Mouse (Mus musculus): ENCODE data around the gene Tmsb10.

- TF ChIP-seq EP300 (IDR thresholded peaks at IDR 0.05; ENCODE audit: low read depth), result no peak
- TF ChIP-seq CTCF (IDR thresholded peaks at IDR 0.05; ENCODE audit: low read depth), result no peak
These were observed 627 bp upstream of the Tmsb10 start for GRCm38 (mm10) chr6:72959175-72959574.
